Mouse (Mus musculus) forebrain, embryonic 16.5 days (tissue): ENCODE measurements around the gene Rps6kc1. TPM values are rescaled to one million over a fixed set of nuclear protein-coding genes. Genes with fewer than 3 reads are reported as not detected.
A peak's percentile ranks its signal among the peaks of the same experiment; 100 is the strongest.

Source experiments
- ATAC-seq: fragments of 200-750 bp; cut with Nextera tagmentation; 2 replicates; pipeline ENCODE4 v1.8.0; 2017; ENCODE audit warnings: mild to moderate bottlenecking, moderate library complexity
- H3K27ac ChIP-seq: fragments of 300-500 bp; sonication (generic); 2 replicates; pipeline ENCODE4 v1.5.1; 2014; ENCODE audit warnings: low read length, control low read depth
- H3K27me3 ChIP-seq: fragments of 300-500 bp; sonication (generic); replicated peaks from 2 replicates; pipeline ENCODE4 v1.6.1; 2014; ENCODE audit warnings: low read length; ENCODE audit not compliant: control insufficient read depth, insufficient read depth
- H3K36me3 ChIP-seq: fragments of 300-500 bp; sonication (generic); 2 replicates; pipeline ENCODE4 v1.6.1; 2014; ENCODE audit not compliant: control insufficient read depth, insufficient read depth
- H3K4me1 ChIP-seq: fragments of 300-500 bp; sonication (generic); replicated peaks from 2 replicates; pipeline ENCODE4 v1.6.1; 2014; ENCODE audit warnings: low read length; ENCODE audit not compliant: control insufficient read depth, insufficient read depth
- H3K4me2 ChIP-seq: fragments of 300-500 bp; sonication (generic); 2 replicates; pipeline ENCODE4 v1.6.1; 2014; ENCODE audit warnings: mild to moderate bottlenecking, low read length, control low read depth
- H3K4me3 ChIP-seq: fragments of 300-500 bp; sonication (generic); replicated peaks from 2 replicates; pipeline ENCODE4 v1.5.1; 2014; ENCODE audit warnings: mild to moderate bottlenecking, low read length, control low read depth
- H3K9ac ChIP-seq: fragments of 300-500 bp; sonication (generic); replicated peaks from 2 replicates; pipeline ENCODE4 v1.6.1; 2014; ENCODE audit warnings: low read depth, low read length, control low read depth
- H3K9me3 ChIP-seq: fragments of 300-500 bp; sonication (generic); 2 replicates; pipeline ENCODE4 v1.6.1; 2016; ENCODE audit warnings: low read length; ENCODE audit not compliant: control insufficient read depth
- WGBS: fragments of 180-500 bp; shearing (Covaris S2); extraction: QIAGEN DNeasy Blood & Tissue Kit; methylation state at CpG from one replicate; pipeline ENCODE4 v1.1.7; 2014; 5-methylcytosine and 5-hydroxymethylcytosine counted together
- polyA plus RNA-seq: library from polyadenylated mRNA; unstranded; fragments of >200 nt; fragmentation: Nextera tagmentation; extraction: Ambion mirVana; gene quantifications from 2 replicates; pipeline ENCODE4 v1.2.1, GENCODE M21; 2015

Rps6kc1 gene
- polyA plus RNA-seq, 1 experiment from 2014 or later = 31.9 TPM

DNA sequence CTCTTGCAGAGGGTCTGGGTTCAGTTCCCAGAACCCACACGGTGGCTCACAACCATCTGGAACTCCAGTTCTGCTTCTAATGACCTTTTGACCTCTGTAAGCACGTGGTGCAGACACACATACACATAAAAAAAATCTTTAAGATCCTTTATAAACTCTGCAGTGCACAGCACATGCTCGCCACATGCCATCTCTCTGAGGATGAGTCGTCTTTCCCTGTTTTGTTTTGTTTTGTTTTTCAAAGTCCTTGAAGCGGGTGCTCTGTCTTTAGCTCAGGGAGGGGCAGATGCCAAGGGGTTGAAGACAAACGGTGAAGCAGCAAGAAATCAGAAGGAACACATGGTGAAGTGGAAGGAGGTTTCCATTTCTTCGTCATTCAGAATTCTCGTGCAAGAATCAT is 143.9 kb downstream of the Rps6kc1 start:
- Histone ChIP-seq H3K4me2 (no peak overlapping the region), H3K4me3 (no peak overlapping the region), H3K27ac (no peak overlapping the region), H3K9ac (no peak overlapping the region), H3K27me3 (no peaks in the 10 kb centered on the region), H3K4me1 (peaks cover 6% of the 10 kb centered on the region), H3K36me3 (0 out of 2 replicates have a peak, but pooled peaks cover 2% of the 10 kb centered on the region), H3K9me3 (0 out of 2 replicates have a peak, but pooled peaks cover 2% of the 10 kb centered on the region)
- ATAC-seq = no peak
- WGBS = 72% methylated on average over 8 of the region's 8 CpGs

DNA sequence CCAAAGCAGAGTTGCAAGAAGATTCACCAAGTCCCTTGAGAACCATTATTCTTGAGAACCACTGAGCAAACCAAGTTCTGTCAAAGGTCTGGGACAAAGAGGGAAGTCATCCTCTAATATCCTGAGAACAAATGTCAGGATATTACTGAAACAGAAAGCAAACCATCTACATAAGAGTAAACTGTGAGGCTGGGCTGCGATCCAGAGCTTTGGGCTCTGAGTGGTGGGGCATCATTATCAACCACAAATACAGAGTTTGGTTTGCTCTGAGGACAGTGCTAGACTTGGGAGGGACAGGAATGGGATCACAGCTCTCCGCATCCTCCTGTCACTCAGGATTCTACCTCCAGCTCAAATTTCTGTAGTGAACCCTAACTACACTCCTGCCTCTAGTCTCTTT is 144.8 kb downstream of the Rps6kc1 start:
- Histone ChIP-seq H3K27ac (no peak overlapping the region), H3K4me3 (no peak overlapping the region), H3K4me2 (no peak overlapping the region), H3K27me3 (no peaks in the 10 kb centered on the region), H3K36me3 (0 out of 2 replicates have a peak, but pooled peaks cover under 1% of the 10 kb centered on the region), H3K9ac (no peak overlapping the region), H3K4me1 (peaks cover 6% of the 10 kb centered on the region), H3K9me3 (0 out of 2 replicates have a peak, but pooled peaks cover 2% of the 10 kb centered on the region)
- no peak for ATAC-seq
- 96% methylated on average over 2 of the region's 2 CpGs for WGBS

DNA sequence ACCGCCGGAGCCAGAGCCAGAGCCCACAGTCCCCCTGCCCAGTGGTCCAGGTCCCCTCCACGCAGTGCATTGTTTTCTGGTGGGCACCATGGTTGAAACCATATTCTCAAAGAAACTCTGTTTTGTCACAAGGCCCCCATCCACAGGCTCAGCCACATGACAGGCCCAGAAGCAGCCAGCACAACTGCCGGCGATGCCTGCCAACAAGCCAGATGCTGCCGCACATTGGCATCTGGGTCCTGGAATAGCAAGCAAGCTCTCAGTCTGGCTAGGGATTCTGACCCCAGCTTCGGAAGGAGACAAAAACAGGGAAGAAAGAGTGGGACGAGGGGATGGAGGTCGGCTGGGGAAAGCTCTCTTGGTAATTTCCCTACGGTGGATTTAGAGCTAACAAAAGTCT is 147.8 kb downstream of the Rps6kc1 start:
- no peaks in the 10 kb centered on the region for H3K27me3 ChIP-seq
- no peak overlapping the region for H3K9ac ChIP-seq
- H3K4me1 ChIP-seq = peaks cover 6% of the 10 kb centered on the region
- 70% methylated on average over 10 of the region's 10 CpGs for WGBS
- H3K9me3 ChIP-seq = 0 out of 2 replicates have a peak, but pooled peaks cover 2% of the 10 kb centered on the region
- H3K27ac ChIP-seq = no peak overlapping the region
- no peak for ATAC-seq
- H3K4me2 ChIP-seq = no peak overlapping the region
- H3K4me3 ChIP-seq = no peak overlapping the region
- no peaks in the 10 kb centered on the region for H3K36me3 ChIP-seq

DNA sequence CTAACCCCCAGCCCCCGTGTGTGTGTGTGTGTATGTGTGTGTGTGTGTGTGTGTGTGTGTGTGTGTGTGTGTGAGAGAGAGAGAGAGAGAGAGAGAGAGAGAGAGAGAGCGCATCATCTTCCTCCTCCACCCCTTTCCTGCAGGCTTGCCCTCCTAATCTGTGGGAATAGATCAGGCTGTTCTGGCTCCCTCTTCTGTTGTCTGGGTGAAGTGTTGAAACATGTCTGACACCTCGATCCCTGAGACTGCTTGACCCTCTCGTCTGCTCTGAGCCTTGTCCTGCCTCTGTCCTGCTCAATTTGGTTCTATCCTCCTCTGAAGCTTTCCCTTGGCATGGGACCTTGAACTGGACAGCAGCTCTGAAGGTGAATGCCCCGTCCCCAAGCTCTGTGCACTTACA is 149.8 kb downstream of the Rps6kc1 start:
- WGBS = 35% methylated on average over 5 of the region's 5 CpGs
- ATAC-seq = peak; percentile 59; the same call in 1 of the 2 replicates
- Histone ChIP-seq H3K9ac (no peak overlapping the region), H3K27ac (no peak overlapping the region), H3K9me3 (peaks cover 3% of the 10 kb centered on the region; the same call in 1 of the 2 replicates), H3K4me2 (no peak overlapping the region), H3K4me3 (no peak overlapping the region), H3K4me1 (peaks cover 6% of the 10 kb centered on the region), H3K27me3 (no peaks in the 10 kb centered on the region), H3K36me3 (no peaks in the 10 kb centered on the region)

DNA sequence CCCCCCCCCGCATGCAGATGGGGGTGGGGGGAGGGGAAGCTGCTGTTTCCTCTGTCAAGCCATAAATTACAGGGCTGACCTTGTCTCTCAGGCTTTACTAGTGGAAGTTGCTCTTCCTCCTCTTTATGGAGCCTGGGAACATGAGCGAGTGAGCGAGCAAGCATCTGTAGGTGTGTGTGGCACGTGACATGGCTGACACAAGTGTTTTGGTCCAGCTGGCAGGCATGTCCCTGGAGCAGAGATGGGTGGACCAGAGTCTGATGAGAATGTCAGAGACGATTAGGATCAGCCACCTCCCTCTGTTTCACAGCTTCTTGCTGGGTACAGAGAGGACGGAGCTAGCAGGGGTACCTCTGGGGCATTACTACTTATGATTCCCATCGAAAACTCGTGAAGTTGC is 153.7 kb downstream of the Rps6kc1 start:
- Histone ChIP-seq H3K9me3 (peaks cover 2% of the 10 kb centered on the region; the same call in 1 of the 2 replicates), H3K36me3 (no peaks in the 10 kb centered on the region), H3K4me2 (no peak overlapping the region), H3K4me3 (no peak overlapping the region), H3K27me3 (no peaks in the 10 kb centered on the region), H3K9ac (no peak overlapping the region), H3K27ac (no peak overlapping the region), H3K4me1 (no peaks in the 10 kb centered on the region; the same call in 1 of the 2 replicates)
- 84% methylated on average over 8 of the region's 8 CpGs for WGBS
- ATAC-seq = no peak

DNA sequence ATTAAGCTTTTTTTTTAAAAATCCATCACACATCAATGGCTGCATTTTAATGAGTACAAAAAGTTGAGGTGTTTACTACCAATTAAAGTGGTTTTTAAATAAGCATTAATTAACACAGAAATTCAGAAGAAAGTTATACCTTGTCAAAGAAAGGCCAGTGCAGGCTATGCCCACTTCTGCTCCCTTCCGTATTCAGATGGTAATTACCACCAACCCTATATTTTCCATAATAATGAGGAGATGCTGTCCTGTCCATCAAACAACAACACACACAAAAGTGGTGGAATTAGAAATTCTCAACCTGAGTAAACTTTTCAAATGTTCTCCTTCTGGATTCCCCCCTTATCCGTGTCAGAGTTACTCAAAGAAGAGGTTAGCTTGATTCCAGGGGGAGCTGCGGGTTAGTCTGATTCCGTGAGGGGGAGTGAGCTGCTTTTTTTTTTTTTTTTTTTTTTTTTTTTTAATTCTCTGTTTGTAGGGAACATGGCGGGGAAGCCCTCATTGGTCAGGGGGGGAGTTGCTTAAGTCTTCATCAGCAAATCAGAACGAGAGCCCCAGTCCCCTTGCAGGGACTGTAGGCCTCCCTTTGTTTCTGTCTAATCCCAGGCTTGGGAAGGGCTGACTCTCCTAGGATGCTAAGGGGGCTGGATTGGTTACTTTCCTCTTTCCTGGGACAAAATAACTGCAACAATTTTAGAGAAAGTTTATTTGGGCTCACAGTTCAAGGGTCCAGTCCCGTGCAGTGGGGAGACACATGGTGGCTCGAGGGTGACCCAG is 159.6 kb downstream of the Rps6kc1 start:
- H3K27me3 ChIP-seq = no peaks in the 10 kb centered on the region

DNA sequence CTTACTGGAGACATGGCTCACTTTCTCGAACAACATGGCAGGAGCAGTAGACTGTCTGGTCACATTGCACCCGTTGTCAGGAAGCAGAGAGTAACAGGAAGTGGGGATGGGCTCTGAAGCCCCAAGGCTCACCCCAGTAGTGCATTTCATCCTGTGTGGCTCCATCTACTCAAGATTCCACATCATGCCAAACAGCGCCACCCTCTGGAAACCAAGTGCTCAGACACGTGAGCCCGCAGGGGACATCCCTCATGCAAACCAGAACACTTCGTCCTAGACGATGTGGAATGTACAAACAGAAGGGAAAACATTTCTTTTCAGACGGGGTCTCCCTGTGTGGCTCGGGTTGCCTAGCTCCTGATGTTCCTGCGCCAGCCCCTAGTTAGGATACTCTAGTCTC is 162.6 kb downstream of the Rps6kc1 start:
- no peaks in the 10 kb centered on the region for H3K9me3 ChIP-seq
- no peaks in the 10 kb centered on the region for H3K36me3 ChIP-seq
- no peak overlapping the region for H3K4me3 ChIP-seq
- 0 out of 2 replicates have a peak, but pooled peaks cover 2% of the 10 kb centered on the region for H3K4me1 ChIP-seq
- no peak overlapping the region for H3K4me2 ChIP-seq
- H3K9ac ChIP-seq = no peak overlapping the region
- no peaks in the 10 kb centered on the region for H3K27me3 ChIP-seq
- H3K27ac ChIP-seq = no peak overlapping the region
- no peak for ATAC-seq
- 93% methylated on average over 10 of the region's 10 CpGs for WGBS

More for the DNA sequence above, 159.6 kb downstream of the Rps6kc1 start:
- Histone ChIP-seq H3K4me3 (no peak overlapping the region), H3K9ac (no peak overlapping the region), H3K4me1 (0 out of 2 replicates have a peak, but pooled peaks cover 2% of the 10 kb centered on the region), H3K4me2 (no peak overlapping the region), H3K36me3 (no peaks in the 10 kb centered on the region), H3K27ac (no peak overlapping the region; the same call in 1 of the 2 replicates), H3K9me3 (peaks cover 2% of the 10 kb centered on the region; the same call in 1 of the 2 replicates)
- 11% methylated on average over 8 of the region's 8 CpGs for WGBS
- peak; percentile 81 for ATAC-seq

DNA sequence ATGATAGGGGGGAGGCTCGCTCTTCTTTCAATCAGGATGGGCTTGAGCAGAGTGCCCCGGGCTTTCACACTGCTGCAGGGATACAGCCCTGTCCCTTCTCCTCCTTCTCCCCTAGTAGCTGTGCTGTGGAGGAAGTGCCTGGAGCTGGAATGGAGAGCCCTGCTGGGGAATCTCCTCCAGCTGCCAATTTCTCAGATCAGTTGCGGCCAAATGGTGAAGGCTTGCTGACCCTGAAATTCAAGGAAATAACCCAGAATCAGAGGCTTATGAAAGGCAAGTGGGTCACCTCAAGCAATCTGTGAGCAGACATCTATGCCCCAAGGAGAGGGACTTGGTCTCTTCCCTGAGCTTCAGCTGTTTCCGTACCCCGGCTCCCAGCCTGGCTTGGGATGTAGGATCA is 170.1 kb downstream of the Rps6kc1 start:
- Histone ChIP-seq H3K36me3 (no peaks in the 10 kb centered on the region), H3K9me3 (no peaks in the 10 kb centered on the region), H3K4me1 (no peaks in the 10 kb centered on the region), H3K9ac (no peak overlapping the region), H3K27me3 (no peaks in the 10 kb centered on the region), H3K4me2 (no peak overlapping the region), H3K4me3 (no peak overlapping the region), H3K27ac (no peak overlapping the region)
- 75% methylated on average over 5 of the region's 5 CpGs for WGBS
- ATAC-seq = no peak

DNA sequence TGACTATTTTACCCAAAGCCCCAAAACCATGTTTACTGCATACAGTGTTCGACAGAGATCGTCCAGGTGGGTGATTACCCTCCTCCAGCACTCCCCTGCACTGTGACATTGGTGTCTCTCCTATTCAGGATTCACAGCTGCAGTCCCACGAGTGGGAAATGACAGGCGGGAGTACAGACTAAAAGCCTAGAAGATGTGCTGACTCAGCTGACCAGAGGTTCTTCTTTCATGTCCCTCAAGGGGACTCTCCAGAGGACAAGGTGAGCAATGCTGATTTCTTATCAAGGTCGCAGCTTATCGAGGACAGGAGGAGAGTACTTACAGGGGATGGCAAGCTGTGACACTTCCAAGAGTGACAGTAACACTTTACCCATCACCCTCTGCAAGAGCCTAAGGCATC is 178.8 kb downstream of the Rps6kc1 start:
- H3K27me3 ChIP-seq = peaks cover 3% of the 10 kb centered on the region; the same call in 1 of the 2 replicates
- H3K36me3 ChIP-seq = no peaks in the 10 kb centered on the region
- H3K4me2 ChIP-seq = no peak overlapping the region
- H3K4me3 ChIP-seq = no peak overlapping the region
- H3K9me3 ChIP-seq = no peaks in the 10 kb centered on the region
- H3K9ac ChIP-seq = no peak overlapping the region
- no peak overlapping the region for H3K27ac ChIP-seq
- 82% methylated on average over 6 of the region's 6 CpGs for WGBS
- ATAC-seq = no peak
- H3K4me1 ChIP-seq = peaks cover 25% of the 10 kb centered on the region
